Mouse (Mus musculus) E14TG2a.4 (cell line): ENCODE data around the gene Igfbp3.

Source experiments
- H3K27me3 ChIP-seq: 2 replicates; pipeline ENCODE4 v1.6.1; 2014; ENCODE audit warnings: low read length, control low read depth; ENCODE audit not compliant: insufficient read depth
- H3K36me3 ChIP-seq: 2 replicates; pipeline ENCODE4 v1.6.1; 2014; ENCODE audit warnings: low read length, control low read depth; ENCODE audit not compliant: insufficient read depth
- H3K4me1 ChIP-seq: replicated peaks from 2 replicates; pipeline ENCODE4 v1.6.1; 2014; ENCODE audit warnings: low read depth, low read length, control low read depth
- H3K4me3 ChIP-seq: replicated peaks from 2 replicates; pipeline ENCODE4 v1.5.1; 2014; ENCODE audit warnings: mild to moderate bottlenecking, low read length
- H3K9me3 ChIP-seq: 2 replicates; pipeline ENCODE4 v1.6.1; 2014; ENCODE audit warnings: low read length, control low read depth
- CTCF ChIP-seq: conservative IDR thresholded peaks from 2 replicates; pipeline ENCODE4 v1.5.1; 2014; ENCODE audit warnings: low read length
- NANOG ChIP-seq: IDR thresholded peaks from 2 replicates; pipeline ENCODE4 v1.6.1; 2014; ENCODE audit warnings: borderline replicate concordance, low read length, mixed read lengths
- POU5F1 ChIP-seq: IDR thresholded peaks from 2 replicates; pipeline ENCODE4 v1.6.1; 2014; ENCODE audit warnings: low read length, borderline replicate concordance

The Igfbp3 gene

DNA sequence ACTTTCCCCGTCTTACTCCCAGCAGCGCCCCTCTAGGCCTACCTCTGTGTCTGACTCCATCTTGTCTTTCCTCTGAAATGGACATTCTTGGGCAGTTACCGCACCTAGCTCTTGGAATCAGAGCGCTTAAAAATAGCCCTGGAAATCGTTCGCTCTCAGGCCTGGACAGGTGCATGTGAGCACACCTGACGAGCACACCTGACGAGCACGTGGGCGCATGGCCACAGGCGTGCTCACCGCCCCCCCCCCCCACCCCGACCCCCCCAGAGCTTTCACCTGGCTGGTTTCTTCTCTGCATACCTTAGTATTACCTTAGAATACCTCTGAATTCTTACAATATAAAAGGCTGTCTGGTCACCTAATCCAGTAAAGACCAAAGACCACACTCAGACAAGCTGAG lies 25.3 kb downstream of the Igfbp3 start, which contains the start of gene Gm11985:
TSS of gene Gm11985 (minus strand) at position 101 of the 400 bp plus-strand sequence.
- H3K27me3 ChIP-seq: peaks cover 11% of the 10 kb centered on the region
- TF ChIP-seq CTCF: no peak
- no peak for TF ChIP-seq NANOG
- TF ChIP-seq POU5F1: no peak
- peaks cover 4% of the 10 kb centered on the region; the same call in 1 of the 2 replicates for H3K4me1 ChIP-seq

DNA sequence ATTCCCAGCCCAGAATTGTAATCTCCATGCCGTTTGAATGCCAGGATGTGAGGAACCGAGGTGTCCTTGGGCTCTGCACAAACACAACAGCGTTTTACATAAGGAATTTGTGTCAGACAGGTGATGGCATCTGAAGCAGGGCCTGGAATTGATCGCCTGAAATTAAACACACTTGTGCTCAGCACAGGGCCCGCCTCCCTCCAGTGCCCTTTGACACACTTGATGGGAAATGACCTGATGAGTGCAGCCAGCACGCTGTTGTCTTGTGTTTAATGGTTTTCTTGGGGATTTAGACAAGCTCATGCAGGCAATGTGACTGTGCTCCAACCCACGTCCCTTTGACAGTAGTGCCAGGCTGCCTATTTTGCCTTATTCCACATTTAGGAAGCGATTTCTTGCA lies 26.3 kb downstream of the Igfbp3 start:
- no peak for TF ChIP-seq CTCF
- TF ChIP-seq NANOG: no peak
- TF ChIP-seq POU5F1: no peak
- H3K9me3 ChIP-seq: peaks cover 4% of the 10 kb centered on the region; the same call in 1 of the 2 replicates
- H3K27me3 ChIP-seq: peaks cover 7% of the 10 kb centered on the region
- peaks cover 4% of the 10 kb centered on the region; the same call in 1 of the 2 replicates for H3K4me1 ChIP-seq
- no peaks in the 10 kb centered on the region for H3K36me3 ChIP-seq
- no peak overlapping the region for H3K4me3 ChIP-seq

More for the DNA sequence above, 25.3 kb downstream of the Igfbp3 start, which contains the start of gene Gm11985:
- H3K4me3 ChIP-seq: no peak within 1 kb of the TSS
- peaks cover 4% of the 10 kb centered on the region; the same call in 1 of the 2 replicates for H3K9me3 ChIP-seq
- no peaks in the 10 kb centered on the region for H3K36me3 ChIP-seq

DNA sequence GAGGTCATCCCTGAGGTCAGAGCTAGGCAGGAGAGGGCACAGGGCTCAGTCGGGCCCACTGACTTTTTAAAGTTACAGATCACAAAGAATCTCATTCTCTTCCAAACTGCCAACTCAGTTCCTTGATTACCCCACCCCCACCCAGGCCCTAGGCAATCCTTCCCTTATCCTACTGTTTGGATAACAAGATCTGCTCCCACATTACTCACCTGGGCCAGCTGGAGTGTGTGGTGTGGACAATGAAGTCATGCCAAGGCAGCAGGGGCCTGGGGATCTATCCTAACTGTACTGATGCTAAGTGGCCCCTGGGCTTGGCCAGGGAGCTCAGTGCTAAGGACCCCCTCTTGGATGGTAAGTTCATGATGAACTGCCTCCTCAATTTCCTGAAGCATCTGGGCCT lies 29.3 kb downstream of the Igfbp3 start:
- H3K27me3 ChIP-seq: no peaks in the 10 kb centered on the region
- no peak overlapping the region for H3K4me3 ChIP-seq
- no peaks in the 10 kb centered on the region for H3K36me3 ChIP-seq
- TF ChIP-seq NANOG (no peak), POU5F1 (no peak), CTCF (no peak)
- H3K4me1 ChIP-seq: peaks cover 4% of the 10 kb centered on the region; the same call in 1 of the 2 replicates
- H3K9me3 ChIP-seq: peaks cover 4% of the 10 kb centered on the region; the same call in 1 of the 2 replicates

DNA sequence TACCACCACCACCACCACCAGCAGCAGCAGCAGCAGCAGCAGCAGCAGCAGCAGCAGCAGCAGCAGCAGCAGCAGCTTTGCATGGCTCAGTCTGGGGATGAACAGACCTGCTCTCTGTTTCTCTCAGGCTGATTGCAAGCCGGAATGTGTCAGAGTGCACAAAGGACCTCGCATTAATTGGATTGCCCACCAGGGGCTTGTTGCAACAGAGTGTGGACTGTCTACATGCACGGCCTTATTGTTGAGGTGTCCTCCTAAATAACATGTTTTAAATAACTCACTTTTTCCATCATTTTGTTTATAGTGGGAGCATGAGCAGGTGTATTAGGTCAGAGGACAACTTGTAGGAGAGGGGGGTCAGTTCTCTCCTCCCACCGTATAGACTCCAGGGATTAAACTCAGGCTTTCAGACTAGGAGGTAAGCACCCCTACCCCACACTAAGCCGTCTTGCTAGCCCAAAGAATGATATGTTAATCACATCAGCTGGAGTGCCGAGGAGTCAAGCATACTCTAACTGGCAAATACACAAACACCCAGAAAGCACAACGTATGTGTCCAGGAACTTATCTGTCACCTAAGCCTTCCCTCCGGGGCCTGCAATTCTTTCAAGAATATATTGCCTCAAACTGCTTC lies 31.2 kb downstream of the Igfbp3 start:
- Histone ChIP-seq H3K4me1 (no peaks in the 10 kb centered on the region), H3K9me3 (peaks cover 4% of the 10 kb centered on the region; the same call in 1 of the 2 replicates), H3K27me3 (no peaks in the 10 kb centered on the region), H3K36me3 (no peaks in the 10 kb centered on the region), H3K4me3 (no peak overlapping the region)
- no peak for TF ChIP-seq POU5F1
- no peak for TF ChIP-seq NANOG
- no peak for TF ChIP-seq CTCF

DNA sequence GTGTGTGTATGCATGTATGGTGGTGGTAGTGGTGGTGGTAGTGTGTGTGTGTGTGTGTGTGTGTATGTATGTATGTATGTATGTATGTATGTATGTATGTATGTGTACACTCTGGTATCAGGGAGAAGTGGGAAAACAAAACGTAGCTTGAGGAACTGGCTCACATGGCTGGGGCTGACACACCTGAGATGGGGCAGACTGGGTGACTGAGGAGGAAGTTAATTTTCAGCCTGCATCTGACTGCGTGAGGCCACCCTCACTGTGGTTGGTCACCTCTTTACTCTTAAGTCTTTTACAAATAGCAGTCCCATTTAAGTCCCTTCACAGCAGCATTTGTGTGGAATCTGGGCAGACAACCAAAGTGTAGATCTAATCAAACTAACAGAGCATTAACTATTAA lies 34.4 kb downstream of the Igfbp3 start:
- no peak overlapping the region for H3K4me3 ChIP-seq
- TF ChIP-seq NANOG: no peak
- no peak for TF ChIP-seq CTCF
- no peak for TF ChIP-seq POU5F1
- H3K36me3 ChIP-seq: no peaks in the 10 kb centered on the region
- no peaks in the 10 kb centered on the region for H3K4me1 ChIP-seq
- H3K9me3 ChIP-seq: no peaks in the 10 kb centered on the region
- H3K27me3 ChIP-seq: no peaks in the 10 kb centered on the region

DNA sequence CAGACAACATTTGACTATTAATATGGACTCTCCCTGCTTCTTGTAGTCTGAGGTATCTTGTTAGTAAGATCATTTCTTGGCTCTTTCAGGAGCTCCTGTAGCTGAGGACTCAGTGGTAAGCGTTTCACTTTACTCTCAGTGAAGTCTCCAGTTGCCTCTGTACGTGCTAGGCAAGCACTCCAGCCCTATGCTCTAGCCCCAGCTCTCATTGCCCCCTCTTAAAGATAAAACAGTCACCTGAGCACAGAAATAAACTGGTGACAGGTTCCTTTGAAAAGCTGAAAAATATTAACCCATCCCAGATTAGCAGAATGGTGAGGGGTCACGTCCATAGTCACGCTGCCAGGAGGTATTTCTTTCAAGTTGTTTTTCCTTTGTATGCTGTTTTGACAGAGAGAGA lies 35.0 kb downstream of the Igfbp3 start:
- TF ChIP-seq CTCF: no peak
- TF ChIP-seq POU5F1: no peak
- TF ChIP-seq NANOG: no peak
- Histone ChIP-seq H3K9me3 (no peaks in the 10 kb centered on the region), H3K4me1 (no peaks in the 10 kb centered on the region), H3K4me3 (no peak overlapping the region), H3K36me3 (no peaks in the 10 kb centered on the region), H3K27me3 (no peaks in the 10 kb centered on the region)

DNA sequence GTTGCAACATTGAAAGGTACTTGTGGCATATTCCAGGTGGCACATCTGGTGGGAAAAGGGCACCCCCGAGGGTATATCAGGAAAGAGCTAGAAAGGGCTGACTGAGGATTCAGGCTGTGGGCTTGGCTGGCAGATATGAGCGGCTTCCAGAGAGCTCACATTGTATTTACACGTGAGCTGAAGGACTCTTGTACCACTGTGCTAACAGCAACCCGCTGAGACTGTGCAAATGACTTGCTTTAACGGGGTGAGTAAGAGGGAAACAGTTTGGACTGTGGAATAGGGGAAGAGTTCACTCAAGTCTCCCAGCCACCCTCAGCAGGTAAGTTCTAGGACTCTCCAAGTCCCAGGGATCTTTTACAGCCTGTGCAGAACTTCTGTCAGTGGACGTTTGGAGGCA lies 40.1 kb downstream of the Igfbp3 start:
- Histone ChIP-seq H3K36me3 (no peaks in the 10 kb centered on the region), H3K4me3 (no peak overlapping the region), H3K9me3 (no peaks in the 10 kb centered on the region), H3K27me3 (no peaks in the 10 kb centered on the region), H3K4me1 (no peaks in the 10 kb centered on the region)
- TF ChIP-seq POU5F1: no peak
- no peak for TF ChIP-seq NANOG
- TF ChIP-seq CTCF: no peak

DNA sequence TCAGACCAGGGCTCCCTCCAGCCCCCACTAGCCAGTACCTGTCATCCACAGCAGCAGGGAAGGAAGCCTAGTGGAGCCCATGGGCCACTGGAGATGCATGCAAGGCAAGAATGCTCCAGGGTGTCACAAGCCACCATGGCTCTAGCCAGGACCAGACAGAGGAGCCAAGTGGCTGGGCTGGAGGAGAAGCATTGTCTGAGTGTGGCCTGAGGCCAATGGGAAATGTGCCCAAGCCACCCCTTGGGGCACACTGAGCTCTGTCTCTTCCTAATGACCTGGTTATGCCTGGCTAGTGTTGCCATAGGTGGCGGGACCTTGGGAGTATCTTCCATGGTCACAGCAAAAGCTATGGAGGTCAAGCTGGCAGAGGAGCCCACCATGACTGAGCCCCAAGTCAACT lies 44.1 kb downstream of the Igfbp3 start:
- no peak overlapping the region for H3K4me3 ChIP-seq

DNA sequence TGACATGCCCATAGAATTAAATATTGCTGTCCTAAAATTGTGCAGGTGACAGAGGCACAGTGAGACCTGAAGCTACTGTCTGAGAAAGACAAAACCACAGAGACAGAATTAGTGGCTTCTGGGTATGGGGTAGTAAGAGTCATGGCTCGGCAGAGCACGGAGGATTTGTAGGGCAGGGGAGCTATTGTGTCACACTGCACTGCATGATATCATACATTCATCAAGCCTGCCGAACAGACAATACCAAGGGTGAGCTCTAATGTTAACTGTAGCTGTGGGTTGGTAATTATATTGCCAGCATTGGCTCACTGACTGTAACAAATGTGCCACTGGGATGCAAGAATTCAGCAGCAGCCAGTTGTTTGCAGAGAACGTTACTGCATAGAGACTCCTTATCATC lies 49.3 kb downstream of the Igfbp3 start:
- Histone ChIP-seq H3K27me3 (no peaks in the 10 kb centered on the region), H3K4me1 (peaks cover 7% of the 10 kb centered on the region), H3K36me3 (peaks cover 5% of the 10 kb centered on the region; the same call in 1 of the 2 replicates), H3K4me3 (no peak overlapping the region), H3K9me3 (no peaks in the 10 kb centered on the region)
- TF ChIP-seq POU5F1: no peak
- no peak for TF ChIP-seq NANOG
- TF ChIP-seq CTCF: no peak

More for the DNA sequence above, 44.1 kb downstream of the Igfbp3 start:
- Histone ChIP-seq H3K4me1 (no peaks in the 10 kb centered on the region), H3K36me3 (peaks cover 5% of the 10 kb centered on the region; the same call in 1 of the 2 replicates), H3K27me3 (no peaks in the 10 kb centered on the region), H3K9me3 (no peaks in the 10 kb centered on the region)
- TF ChIP-seq NANOG (no peak), POU5F1 (no peak), CTCF (no peak)
